ENCODE assay signal across 20 mouse cellular contexts in genomic region chr7:73039921-73040320, GRCm38 (mm10).
A peak's percentile ranks its signal among the peaks of the same experiment; 100 is the strongest.
DNase-seq lines count a peak whose midpoint lies in the region; ATAC-seq and TF ChIP-seq lines count a peak whose summit lies in the region.
"Had no signal": no experiment of that assay in that cellular context is flagged by ENCODE, and none has a peak within 500 bp of the region (broad histone marks: within the 10 kb centered on the region; RNA-seq: fewer than 3 reads in every experiment).

No protein-coding gene starts in this region.

- peak; percentile 15 to 16 for DNase-seq in cerebellum, postnatal 14 days
- DNase-seq in cerebellum, adult 9-11 months: no peak
- no peak for DNase-seq in hindbrain, postnatal 0 days (ENCODE audit: low spot score)
- DNase-seq in hindbrain, embryonic 14.5 days (ENCODE audit: low spot score): no peak
- DNase-seq in kidney, adult 2 months: peak; percentile 74
- DNase-seq in kidney, postnatal 10 days: peak; percentile 17
- no peak for DNase-seq in left cerebral cortex, adult 9 months (ENCODE audit: low spot score in 2 of 2)
- no peak for DNase-seq in forebrain, postnatal 0 days
- DNase-seq: adrenal gland, postnatal 36 days; B cell, adult 2 months; lung, adult 18-20 months; right cerebral cortex, postnatal 14 days; thymus, adult 2 months had no signal

- no peak for TF ChIP-seq CTCF in hindbrain, postnatal 0 days (IDR thresholded peaks at IDR 0.05; ENCODE audit: low read depth)
- TF ChIP-seq CTCF in kidney, adult 2 months (conservative IDR thresholded peaks at IDR 0.05; ENCODE audit: insufficient read depth, insufficient read length, low read depth, low read length): no peak
- no peak for TF ChIP-seq CTCF in forebrain, postnatal 0 days (IDR thresholded peaks at IDR 0.05; ENCODE audit: low read depth)

- no peak for TF ChIP-seq POLR2A in kidney, adult 2 months (IDR thresholded peaks at IDR 0.05; ENCODE audit: low read depth, low read length)

- 91% methylated on average over 4 of the region's 4 CpGs for WGBS in hindbrain, postnatal 0 days
- 90% methylated on average over 4 of the region's 4 CpGs for WGBS in hindbrain, embryonic 14.5 days
- 52% methylated on average over 4 of the region's 4 CpGs for WGBS in kidney, adult 2 months
- 87% methylated on average over 4 of the region's 4 CpGs for WGBS in forebrain, postnatal 0 days

- no peak overlapping the region for H3K27ac ChIP-seq in hindbrain, postnatal 0 days
- no peak overlapping the region for H3K27ac ChIP-seq in hindbrain, embryonic 14.5 days
- H3K27ac ChIP-seq in kidney, adult 2 months (ENCODE audit: insufficient read depth, low read depth, low read length): no peak overlapping the region
- H3K27ac ChIP-seq in forebrain, postnatal 0 days (ENCODE audit: low read depth, low read length): no peak overlapping the region
- H3K27ac ChIP-seq: embryonic facial prominence, embryonic 13.5 days; limb, embryonic 15.5 days; neural tube, embryonic 13.5 days; stomach, embryonic 15.5 days had no signal

- no peaks in the 10 kb centered on the region for H3K9me3 ChIP-seq in hindbrain, postnatal 0 days (ENCODE audit: low read length)
- H3K9me3 ChIP-seq in hindbrain, embryonic 14.5 days (ENCODE audit: control insufficient read depth, low read length): peaks cover 2% of the 10 kb centered on the region; the same call in 1 of the 2 replicates
- no peaks in the 10 kb centered on the region for H3K9me3 ChIP-seq in forebrain, postnatal 0 days (ENCODE audit: low read length)
- H3K9me3 ChIP-seq: limb, embryonic 15.5 days; stomach, embryonic 15.5 days had no signal

- peaks cover 6% of the 10 kb centered on the region; the same call in 1 of the 2 replicates for H3K4me1 ChIP-seq in hindbrain, postnatal 0 days (ENCODE audit: insufficient read depth, low read length)
- no peaks in the 10 kb centered on the region for H3K4me1 ChIP-seq in hindbrain, embryonic 14.5 days (replicated peaks; ENCODE audit: control insufficient read depth, insufficient read depth, low read length)
- no peaks in the 10 kb centered on the region for H3K4me1 ChIP-seq in kidney, adult 2 months (ENCODE audit: control insufficient read depth, insufficient read depth, low read length)
- H3K4me1 ChIP-seq in forebrain, postnatal 0 days (ENCODE audit: insufficient read depth): no peaks in the 10 kb centered on the region

- ATAC-seq in hindbrain, postnatal 0 days: 0 out of 2 replicates have a peak, but pooled peaks have one; percentile 15
- ATAC-seq in hindbrain, embryonic 14.5 days (ENCODE audit: low FRiP score): no peak
- ATAC-seq in forebrain, postnatal 0 days: no peak
- ATAC-seq: activated CD4-positive, CD25-positive, alpha-beta regulatory T cell, adult 4 months; forebrain, embryonic 16.5 days; intestine, postnatal 0 days had no signal

- no peak overlapping the region for H3K4me2 ChIP-seq in hindbrain, postnatal 0 days (ENCODE audit: low read depth, low read length)
- no peak overlapping the region for H3K4me2 ChIP-seq in hindbrain, embryonic 14.5 days (replicated peaks)
- H3K4me2 ChIP-seq in forebrain, postnatal 0 days (ENCODE audit: low read depth): no peak overlapping the region
- H3K4me2 ChIP-seq: embryonic facial prominence, embryonic 13.5 days; limb, embryonic 15.5 days; neural tube, embryonic 13.5 days; stomach, embryonic 15.5 days had no signal

- H3K9ac ChIP-seq in hindbrain, postnatal 0 days (replicated peaks; ENCODE audit: low read length): no peak overlapping the region
- no peak overlapping the region for H3K9ac ChIP-seq in hindbrain, embryonic 14.5 days
- no peak overlapping the region for H3K9ac ChIP-seq in forebrain, postnatal 0 days
- H3K9ac ChIP-seq: embryonic facial prominence, embryonic 13.5 days; limb, embryonic 15.5 days; neural tube, embryonic 13.5 days; stomach, embryonic 15.5 days had no signal

- no peaks in the 10 kb centered on the region for H3K36me3 ChIP-seq in hindbrain, postnatal 0 days (ENCODE audit: insufficient read depth, low read length)
- no peaks in the 10 kb centered on the region for H3K36me3 ChIP-seq in hindbrain, embryonic 14.5 days (replicated peaks; ENCODE audit: control insufficient read depth, insufficient read depth)
- no peaks in the 10 kb centered on the region for H3K36me3 ChIP-seq in kidney, adult 2 months (ENCODE audit: control insufficient read depth, insufficient read depth, low read length)
- H3K36me3 ChIP-seq in forebrain, postnatal 0 days (ENCODE audit: insufficient read depth): no peaks in the 10 kb centered on the region
- H3K36me3 ChIP-seq: embryonic facial prominence, embryonic 13.5 days; limb, embryonic 15.5 days; neural tube, embryonic 13.5 days; stomach, embryonic 15.5 days had no signal

- H3K27me3 ChIP-seq in hindbrain, postnatal 0 days (ENCODE audit: insufficient read depth, low read length): no peaks in the 10 kb centered on the region
- no peaks in the 10 kb centered on the region for H3K27me3 ChIP-seq in hindbrain, embryonic 14.5 days (ENCODE audit: control insufficient read depth, insufficient read depth, low read length)
- H3K27me3 ChIP-seq in kidney, adult 2 months (replicated peaks; ENCODE audit: control insufficient read depth, insufficient read depth, low read length): no peaks in the 10 kb centered on the region
- no peaks in the 10 kb centered on the region for H3K27me3 ChIP-seq in forebrain, postnatal 0 days (ENCODE audit: insufficient read depth, low read length)
- H3K27me3 ChIP-seq: limb, embryonic 15.5 days; neural tube, embryonic 13.5 days; stomach, embryonic 15.5 days had no signal

- no peak overlapping the region for H3K4me3 ChIP-seq in hindbrain, postnatal 0 days (ENCODE audit: low read length)
- no peak overlapping the region for H3K4me3 ChIP-seq in hindbrain, embryonic 14.5 days (replicated peaks; ENCODE audit: low read length)
- H3K4me3 ChIP-seq in kidney, adult 2 months (ENCODE audit: insufficient read depth, low read depth, low read length): no peak overlapping the region
- H3K4me3 ChIP-seq in forebrain, postnatal 0 days (ENCODE audit: low read depth, low read length): no peak overlapping the region
- H3K4me3 ChIP-seq: embryonic facial prominence, embryonic 13.5 days; limb, embryonic 15.5 days; neural tube, embryonic 13.5 days; stomach, embryonic 15.5 days had no signal

Comparison
In these comparisons a context has a peak if more than half of its experiments do, and no peak if none do; other contexts are left out.
1. DNase-seq: peak in cerebellum, postnatal 14 days (2 of 2), kidney, adult 2 months (single experiment) and kidney, postnatal 10 days (single experiment); none in cerebellum, adult 9-11 months (single experiment), hindbrain, postnatal 0 days (single experiment), hindbrain, embryonic 14.5 days (single experiment), left cerebral cortex, adult 9 months (0 of 2) and forebrain, postnatal 0 days (single experiment).